Mouse (Mus musculus) stomach, embryonic 16.5 days (tissue): ENCODE measurements around the gene Clec2g. TPM values are rescaled to one million over a fixed set of nuclear protein-coding genes. Genes with fewer than 3 reads are reported as not detected.
A peak's percentile ranks its signal among the peaks of the same experiment; 100 is the strongest.
"Not testable (repeated sequence)": the region's sequence is repeated elsewhere in the genome, so short reads cannot be mapped to it uniquely, and the experiment has no call there.

ENCODE experiments used
- ATAC-seq: fragments of 200-750 bp; cut with Nextera tagmentation; 2 replicates; pipeline ENCODE4 v1.8.0; 2017; ENCODE audit warnings: moderate number of reproducible peaks, moderate TSS enrichment; ENCODE audit not compliant: insufficient read depth, low FRiP score
- H3K27ac ChIP-seq: fragments of 300-500 bp; sonication (generic); 2 replicates; pipeline ENCODE4 v1.5.1; 2014; ENCODE audit warnings: low read length
- H3K27me3 ChIP-seq: fragments of 300-500 bp; sonication (generic); 2 replicates; pipeline ENCODE4 v1.6.1; 2014; ENCODE audit warnings: low read length, control low read depth, mixed read lengths; ENCODE audit not compliant: control insufficient read depth, insufficient read depth
- H3K36me3 ChIP-seq: fragments of 300-500 bp; sonication (generic); 2 replicates; pipeline ENCODE4 v1.6.1; 2014; ENCODE audit warnings: low read length; ENCODE audit not compliant: control insufficient read depth, insufficient read depth
- H3K4me1 ChIP-seq: fragments of 300-500 bp; sonication (generic); 2 replicates; pipeline ENCODE4 v1.6.1; 2014; ENCODE audit warnings: low read length, control low read depth, mixed read lengths; ENCODE audit not compliant: control insufficient read depth, insufficient read depth
- H3K4me2 ChIP-seq: fragments of 300-500 bp; sonication (generic); 2 replicates; pipeline ENCODE4 v1.6.1; 2014; ENCODE audit warnings: low read depth, low read length, mixed read lengths
- H3K4me3 ChIP-seq: fragments of 300-500 bp; sonication (generic); replicated peaks from 2 replicates; pipeline ENCODE4 v1.5.1; 2014; ENCODE audit warnings: mild to moderate bottlenecking, low read length
- H3K9ac ChIP-seq: fragments of 300-500 bp; sonication (generic); 2 replicates; pipeline ENCODE4 v1.6.1; 2014; ENCODE audit warnings: low read length
- H3K9me3 ChIP-seq: fragments of 300-500 bp; sonication (generic); replicated peaks from 2 replicates; pipeline ENCODE4 v1.6.1; 2016; ENCODE audit warnings: low read length, control low read depth; ENCODE audit not compliant: control insufficient read depth
- WGBS: fragments of 180-500 bp; shearing (Covaris S2); extraction: QIAGEN DNeasy Blood & Tissue Kit; methylation state at CpG from one replicate; pipeline ENCODE4 v1.1.7; 2014; 5-methylcytosine and 5-hydroxymethylcytosine counted together
- polyA plus RNA-seq: library from polyadenylated mRNA; unstranded; fragments of >200 nt; fragmentation: Nextera tagmentation; extraction: Ambion mirVana; gene quantifications from 2 replicates; pipeline ENCODE4 v1.2.1, GENCODE M21; 2015

Gene Clec2g
- polyA plus RNA-seq, result 0.92 and 2.0 TPM in 2 replicates

DNA sequence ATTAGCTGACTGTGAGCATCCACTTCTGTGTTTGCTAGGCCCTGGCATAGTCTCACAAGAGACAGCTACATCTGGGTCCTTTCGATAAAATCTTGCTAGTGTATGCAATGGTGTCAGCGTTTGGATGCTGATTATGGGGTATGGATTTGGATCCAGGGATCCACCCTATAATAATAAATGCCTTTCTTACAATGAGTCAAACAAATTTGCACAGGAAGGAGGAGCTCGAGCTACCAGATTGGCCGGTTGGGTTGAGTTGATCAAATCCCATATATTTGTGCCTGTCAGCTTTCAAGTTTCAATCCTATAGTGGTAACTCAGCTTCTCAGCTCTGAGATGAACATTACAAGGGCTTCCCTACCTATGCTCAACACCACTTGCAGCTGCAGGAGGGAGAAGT, at the start of gene Clec2g:
Gene Clec2g, plus strand, starts transcription at position 301 of the 400 bp plus-strand sequence.
- not testable (repeated sequence) for H3K36me3 ChIP-seq, H3K9me3 ChIP-seq, H3K27me3 ChIP-seq, H3K4me1 ChIP-seq, H3K4me3 ChIP-seq, H3K9ac ChIP-seq, H3K4me2 ChIP-seq, ATAC-seq
- WGBS, result 82% methylated on average over 4 of the region's 4 CpGs
- peak within 1 kb of the TSS; percentile 64; the same call in 1 of the 2 replicates for H3K27ac ChIP-seq

- not testable (repeated sequence) for H3K9me3 ChIP-seq, H3K36me3 ChIP-seq, H3K27ac ChIP-seq, ATAC-seq, H3K9ac ChIP-seq, H3K27me3 ChIP-seq, H3K4me3 ChIP-seq, H3K4me1 ChIP-seq, H3K4me2 ChIP-seq
- WGBS, result 81% methylated on average over 6 of the region's 6 CpGs
These were observed 46.9 kb upstream of the Clec2g start, which contains the start of gene Clec2i for GRCm38 (mm10) chr6:128887091-128887790. TSS of gene Clec2i (plus strand) at chr6:128887588.

DNA sequence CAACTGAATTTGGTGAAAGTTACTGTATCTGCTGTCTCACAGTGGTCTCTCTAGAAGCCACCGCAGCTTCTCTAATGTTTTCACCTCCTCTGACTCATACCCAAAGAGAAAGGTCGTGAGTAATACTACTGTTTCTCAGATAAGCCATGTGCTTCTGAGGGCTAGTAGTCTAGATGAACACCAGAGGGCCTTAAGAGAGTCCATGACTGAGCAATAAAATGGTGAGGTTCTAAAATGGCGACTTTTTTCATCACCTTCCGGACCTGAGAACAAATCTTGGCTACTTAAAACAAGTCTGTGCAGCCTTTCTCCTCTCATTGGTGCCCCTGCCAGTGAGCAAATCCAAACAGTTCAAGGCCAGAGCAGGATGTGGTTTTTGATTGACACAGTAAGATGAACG, 45.3 kb upstream of the Clec2g start:
- Histone ChIP-seq H3K9ac (no peak overlapping the region), H3K36me3 (no peaks in the 10 kb centered on the region), H3K4me2 (no peak overlapping the region), H3K4me3 (no peak overlapping the region), H3K4me1 (no peaks in the 10 kb centered on the region), H3K27ac (no peak overlapping the region), H3K27me3 (no peaks in the 10 kb centered on the region), H3K9me3 (no peaks in the 10 kb centered on the region)
- WGBS, result 77% methylated on average over 5 of the region's 5 CpGs
- ATAC-seq, result 0 out of 2 replicates have a peak, but pooled peaks have one; percentile 37

DNA sequence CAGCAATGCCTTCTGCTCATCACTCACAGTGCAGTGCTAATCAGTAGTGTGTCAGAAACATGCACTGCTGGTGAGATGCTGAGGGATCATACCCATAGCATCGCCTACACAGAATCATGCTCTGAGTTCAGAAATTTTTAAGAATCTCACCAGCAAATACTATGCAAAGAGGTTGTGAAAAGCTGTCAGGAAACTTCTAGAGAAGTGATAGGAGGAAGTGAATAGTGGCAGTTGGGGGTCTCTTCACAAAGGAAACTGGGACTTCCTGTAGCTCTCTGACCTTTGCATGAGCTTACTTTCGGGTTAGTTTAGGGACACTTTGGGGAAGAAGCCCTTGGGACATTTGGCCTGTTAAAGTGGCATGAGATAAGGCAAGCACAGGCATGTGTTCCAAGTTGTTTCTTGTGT, 43.2 kb upstream of the Clec2g start, which contains the start of gene BC035044:
Gene BC035044, minus strand, starts transcription at position 179 of the 408 bp plus-strand sequence.
- ATAC-seq, result no peak

GRCm38 (mm10) chr6:128895404-128896001, 38.7 kb upstream of the Clec2g start:
- ATAC-seq, result no peak
- Histone ChIP-seq H3K4me2 (no peak overlapping the region), H3K27ac (no peak overlapping the region), H3K4me3 (no peak overlapping the region), H3K4me1 (no peaks in the 10 kb centered on the region), H3K36me3 (no peaks in the 10 kb centered on the region), H3K27me3 (no peaks in the 10 kb centered on the region), H3K9ac (no peak overlapping the region), H3K9me3 (no peaks in the 10 kb centered on the region)
- 57% methylated on average over 3 of the region's 3 CpGs for WGBS

More for the DNA sequence above, 43.2 kb upstream of the Clec2g start, which contains the start of gene BC035044:
- no peak within 1 kb of the TSS; the same call in 1 of the 2 replicates for H3K27ac ChIP-seq
- no peaks in the 10 kb centered on the region for H3K36me3 ChIP-seq
- no peak within 1 kb of the TSS for H3K4me3 ChIP-seq
- 75% methylated on average over 2 of the region's 2 CpGs for WGBS
- H3K4me2 ChIP-seq, result no peak within 1 kb of the TSS
- no peaks in the 10 kb centered on the region for H3K9me3 ChIP-seq
- H3K4me1 ChIP-seq, result no peaks in the 10 kb centered on the region
- no peak within 1 kb of the TSS for H3K9ac ChIP-seq
- no peaks in the 10 kb centered on the region for H3K27me3 ChIP-seq

DNA sequence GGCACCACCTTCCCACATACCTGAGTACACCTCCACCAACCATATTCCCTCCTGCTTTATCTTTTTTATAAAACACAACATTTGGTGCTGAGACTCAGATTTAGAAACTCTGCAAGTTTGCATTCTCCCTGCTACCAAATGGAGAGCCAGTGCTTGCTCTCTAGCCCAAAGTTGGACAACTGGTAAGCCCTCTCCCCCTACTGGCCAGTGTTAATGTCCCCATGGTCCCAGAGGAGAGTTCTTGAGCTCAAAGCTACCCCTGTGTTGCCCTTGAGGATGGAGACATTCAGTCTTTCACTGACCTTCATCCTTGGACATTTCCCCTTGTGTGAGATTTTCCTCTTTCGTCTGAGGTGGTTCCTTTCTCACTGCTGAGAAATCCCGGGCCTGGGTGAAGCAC, 34.1 kb upstream of the Clec2g start:
- Histone ChIP-seq H3K9ac (no peak overlapping the region), H3K4me1 (no peaks in the 10 kb centered on the region), H3K4me3 (no peak overlapping the region), H3K4me2 (no peak overlapping the region), H3K27ac (no peak overlapping the region), H3K27me3 (no peaks in the 10 kb centered on the region), H3K36me3 (no peaks in the 10 kb centered on the region), H3K9me3 (no peaks in the 10 kb centered on the region)
- WGBS, result 76% methylated on average over 2 of the region's 2 CpGs
- no peak for ATAC-seq

- H3K27ac ChIP-seq, H3K4me1 ChIP-seq, H3K27me3 ChIP-seq, H3K36me3 ChIP-seq, H3K9ac ChIP-seq, H3K4me2 ChIP-seq, H3K9me3 ChIP-seq, H3K4me3 ChIP-seq, ATAC-seq: not testable (repeated sequence)
- 86% methylated on average over 6 of the region's 6 CpGs for WGBS
These were observed 33.2 kb upstream of the Clec2g start for GRCm38 (mm10) chr6:128900796-128901552.

DNA sequence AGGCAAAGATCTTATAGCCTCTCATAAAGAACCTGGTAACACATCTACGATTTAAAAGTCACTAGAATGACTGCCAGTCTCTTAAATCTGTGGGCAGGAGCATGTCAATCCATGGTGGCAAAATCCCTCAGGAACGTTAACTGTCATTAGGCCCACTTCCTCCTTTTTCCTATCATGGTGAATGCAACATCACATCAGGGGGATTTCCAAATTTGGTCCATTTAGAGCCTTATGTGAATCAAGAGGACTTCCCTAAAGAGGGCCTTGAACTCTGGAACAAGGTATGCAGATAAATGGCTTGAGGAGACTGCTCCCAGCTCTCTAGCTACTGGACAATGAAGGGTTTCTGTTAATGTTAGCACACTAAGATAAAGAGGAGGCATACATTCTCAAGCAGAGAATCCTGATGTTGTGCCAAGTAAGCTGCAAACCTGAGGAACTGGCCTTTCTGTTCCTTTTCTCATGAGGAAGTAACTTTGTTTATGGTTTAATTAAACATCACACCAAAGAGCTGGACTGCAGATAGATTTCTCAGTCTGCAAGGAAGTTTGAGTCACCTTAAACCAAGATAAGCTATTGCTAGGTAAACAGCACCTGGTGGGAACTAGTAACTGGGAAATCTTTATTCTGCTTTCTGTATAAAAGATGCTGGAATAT, 20.5 kb upstream of the Clec2g start:
- Histone ChIP-seq H3K27me3 (no peaks in the 10 kb centered on the region), H3K9ac (no peak overlapping the region), H3K9me3 (no peaks in the 10 kb centered on the region), H3K4me1 (0 out of 2 replicates have a peak, but pooled peaks cover 2% of the 10 kb centered on the region), H3K4me3 (no peak overlapping the region), H3K27ac (peak overlapping the region; percentile 56), H3K4me2 (no peak overlapping the region), H3K36me3 (no peaks in the 10 kb centered on the region)
- peak; percentile 75; the same call in 1 of the 2 replicates for ATAC-seq
- 79% methylated on average over 2 of the region's 2 CpGs for WGBS
